Mouse (Mus musculus) bone marrow macrophage, adult 2 months (primary cell): ENCODE results near the gene Tjp2. TPM values are rescaled to one million over a fixed set of nuclear protein-coding genes. Genes with fewer than 3 reads are reported as not detected.
"Not testable (repeated sequence)": the region's sequence is repeated elsewhere in the genome, so short reads cannot be mapped to it uniquely, and the experiment has no call there.

Experiments
- H3K27ac ChIP-seq: 2 replicates; pipeline ENCODE4 v1.5.1; 2012; ENCODE audit warnings: low read depth, low read length; ENCODE audit not compliant: insufficient read depth
- H3K4me1 ChIP-seq: 2 replicates; pipeline ENCODE4 v1.6.1; 2012; ENCODE audit warnings: low read length; ENCODE audit not compliant: control insufficient read depth, insufficient read depth
- H3K4me3 ChIP-seq: 2 replicates; pipeline ENCODE4 v1.5.1; 2012; ENCODE audit warnings: mild to moderate bottlenecking, low read length, moderate library complexity; ENCODE audit not compliant: insufficient read depth
- CTCF ChIP-seq: IDR thresholded peaks from 2 replicates; pipeline ENCODE4 v1.5.1; 2012; ENCODE audit warnings: low read depth, mild to moderate bottlenecking, low read length, moderate library complexity
- POLR2A ChIP-seq: IDR thresholded peaks from 2 replicates; pipeline ENCODE4 v1.6.1; 2012; ENCODE audit warnings: mild to moderate bottlenecking, low read depth, low read length, borderline replicate concordance
- polyA plus RNA-seq: library from polyadenylated mRNA; stranded (reverse); fragments of >200 nt; gene quantifications from 2 replicates; pipeline ENCODE4 v1.2.4, GENCODE M21; 2012; ENCODE audit not compliant: missing spikeins, insufficient read depth, insufficient read length

Tjp2 gene
- polyA plus RNA-seq, 1 experiment, result 6.5 TPM

DNA sequence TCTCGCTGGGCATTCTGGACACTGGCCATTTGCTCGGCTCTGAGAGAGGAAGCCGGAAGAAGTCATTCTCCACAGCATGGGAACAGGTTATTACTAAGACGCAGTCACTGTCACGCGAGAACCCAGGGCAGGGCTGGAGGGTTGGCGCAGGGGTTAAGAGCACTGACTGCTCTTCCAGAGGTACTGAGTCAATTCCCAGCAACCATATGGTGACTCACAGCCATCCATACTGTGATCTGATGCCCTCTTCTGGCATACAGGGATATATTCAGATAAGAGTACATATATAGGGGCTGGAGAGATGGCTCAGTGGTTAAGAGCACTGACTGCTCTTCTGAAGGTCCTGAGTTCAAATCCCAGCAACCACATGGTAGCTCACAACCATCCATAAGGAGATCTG is 113.2 kb downstream of the Tjp2 start:
- H3K27ac ChIP-seq, result no peak overlapping the region
- TF ChIP-seq CTCF (no peak), POLR2A (no peak)
- peaks cover 30% of the 10 kb centered on the region for H3K4me1 ChIP-seq
- no peak overlapping the region for H3K4me3 ChIP-seq

DNA sequence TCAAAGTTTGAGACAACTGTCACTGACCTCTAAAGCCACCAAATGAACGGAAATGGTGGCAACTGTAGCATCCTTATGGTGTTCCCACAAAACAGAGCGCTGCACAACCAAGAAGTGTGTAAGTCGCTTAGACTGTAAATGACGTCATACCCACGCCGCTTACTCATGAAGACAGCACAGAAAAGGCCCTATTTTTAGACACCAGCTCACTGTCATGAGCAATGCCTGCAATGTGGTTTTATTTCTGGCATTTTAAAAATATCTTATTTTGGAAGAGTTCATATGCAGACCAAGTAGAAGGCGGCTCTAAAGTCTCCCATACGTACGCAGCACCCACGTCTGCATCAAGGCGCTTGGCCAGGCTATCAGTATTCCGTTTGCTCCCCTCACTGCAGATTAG is 117.1 kb downstream of the Tjp2 start:
- no peak for TF ChIP-seq POLR2A
- TF ChIP-seq CTCF, result no peak
- peaks cover 26% of the 10 kb centered on the region for H3K4me1 ChIP-seq

DNA sequence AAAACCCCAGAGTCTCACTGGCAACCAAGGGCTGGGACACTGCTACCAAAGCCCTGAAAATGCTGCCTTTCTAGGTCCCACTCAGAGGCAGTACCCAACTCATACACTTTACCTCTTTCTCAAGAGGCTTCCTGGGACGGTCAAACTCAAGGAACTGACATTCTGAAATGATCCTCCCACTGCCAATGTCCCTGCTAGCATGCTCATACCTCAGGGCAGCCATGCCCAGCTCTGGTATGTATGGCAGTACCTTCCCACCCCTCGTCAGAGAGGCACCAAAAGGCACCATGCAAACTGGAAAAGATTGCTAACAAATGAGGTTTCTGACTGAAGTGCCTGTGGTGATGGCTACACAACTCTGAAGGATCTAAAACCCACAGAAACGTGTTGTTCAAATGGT is 121.0 kb downstream of the Tjp2 start:
- peaks cover 17% of the 10 kb centered on the region for H3K4me1 ChIP-seq
- no peak for TF ChIP-seq CTCF
- TF ChIP-seq POLR2A, result no peak

More for the DNA sequence above, 117.1 kb downstream of the Tjp2 start:
- Histone ChIP-seq H3K27ac (peak overlapping the region; percentile 61), H3K4me3 (no peak overlapping the region)

DNA sequence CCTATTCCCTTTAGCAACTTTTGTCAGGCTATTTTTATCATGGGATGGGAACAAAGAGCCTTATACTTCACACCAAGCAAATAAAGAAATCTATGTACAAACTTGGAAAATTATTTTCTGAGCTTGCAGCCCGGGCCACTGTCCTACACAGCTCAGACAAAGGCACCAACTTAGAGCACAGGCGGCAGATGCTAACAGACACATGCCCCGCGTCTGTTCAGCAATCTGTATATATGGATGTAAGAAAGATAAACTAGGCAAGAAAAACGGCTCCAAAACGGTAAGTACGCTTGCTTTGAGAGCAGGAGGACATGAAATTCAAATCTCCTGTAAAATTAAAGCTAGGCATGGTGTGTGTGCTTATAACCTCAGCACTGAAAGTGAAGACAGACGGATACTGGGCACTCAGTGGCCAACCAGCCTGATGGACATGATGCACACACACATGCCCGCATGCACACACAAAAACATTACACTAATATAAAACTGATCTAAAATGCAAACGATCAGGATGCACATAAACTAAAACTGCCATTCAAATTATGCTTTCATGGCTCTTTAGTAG is 122.2 kb downstream of the Tjp2 start:
- TF ChIP-seq POLR2A (no peak), CTCF (no peak)
- no peak overlapping the region for H3K27ac ChIP-seq
- no peak overlapping the region for H3K4me3 ChIP-seq
- peaks cover 6% of the 10 kb centered on the region for H3K4me1 ChIP-seq

More for the DNA sequence above, 121.0 kb downstream of the Tjp2 start:
- H3K27ac ChIP-seq, result no peak overlapping the region
- no peak overlapping the region for H3K4me3 ChIP-seq

DNA sequence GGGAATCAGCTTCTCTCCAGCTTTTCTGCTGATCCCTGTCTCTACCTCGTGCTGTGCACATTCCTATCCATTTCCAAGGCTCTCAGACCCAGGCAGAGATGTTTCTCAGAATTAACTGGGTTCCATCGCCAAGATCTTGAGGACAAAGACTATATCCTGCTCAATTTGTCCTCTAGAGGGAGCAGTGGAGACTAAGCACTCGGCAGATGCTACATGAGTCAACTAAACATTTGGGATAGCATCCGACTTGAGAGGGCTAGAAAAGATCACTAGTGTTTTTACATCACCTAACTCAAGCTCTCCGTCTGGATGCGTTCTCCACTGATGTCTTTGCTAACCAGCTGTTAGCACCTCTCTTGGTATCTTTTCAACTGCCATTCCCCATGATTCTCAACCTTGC is 123.6 kb downstream of the Tjp2 start:
- TF ChIP-seq POLR2A (no peak), CTCF (no peak)
- Histone ChIP-seq H3K27ac (no peak overlapping the region), H3K4me1 (no peaks in the 10 kb centered on the region), H3K4me3 (no peak overlapping the region)

DNA sequence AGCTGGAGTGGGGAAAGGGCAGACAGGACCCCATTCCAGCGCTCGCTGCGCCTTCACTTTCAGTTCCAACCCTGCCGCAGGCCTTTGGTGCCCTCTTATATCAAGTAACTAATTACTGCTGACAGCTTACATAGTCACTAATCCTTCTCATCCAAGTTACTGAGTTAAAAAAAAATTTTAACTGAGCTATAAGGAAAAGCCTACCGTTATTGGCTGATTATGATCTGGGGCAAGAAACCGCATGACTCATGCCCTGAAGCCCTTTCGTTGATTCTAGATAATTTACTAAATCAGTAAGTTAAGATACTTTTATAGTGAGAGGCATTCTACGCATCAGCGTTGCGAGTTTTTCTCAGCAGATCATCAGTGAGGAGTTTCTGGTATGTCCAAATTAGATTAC is 126.1 kb downstream of the Tjp2 start:
- H3K27ac ChIP-seq, result no peak overlapping the region
- 0 out of 2 replicates have a peak, but pooled peaks cover 1% of the 10 kb centered on the region for H3K4me1 ChIP-seq
- no peak overlapping the region for H3K4me3 ChIP-seq
- no peak for TF ChIP-seq POLR2A
- TF ChIP-seq CTCF, result no peak

DNA sequence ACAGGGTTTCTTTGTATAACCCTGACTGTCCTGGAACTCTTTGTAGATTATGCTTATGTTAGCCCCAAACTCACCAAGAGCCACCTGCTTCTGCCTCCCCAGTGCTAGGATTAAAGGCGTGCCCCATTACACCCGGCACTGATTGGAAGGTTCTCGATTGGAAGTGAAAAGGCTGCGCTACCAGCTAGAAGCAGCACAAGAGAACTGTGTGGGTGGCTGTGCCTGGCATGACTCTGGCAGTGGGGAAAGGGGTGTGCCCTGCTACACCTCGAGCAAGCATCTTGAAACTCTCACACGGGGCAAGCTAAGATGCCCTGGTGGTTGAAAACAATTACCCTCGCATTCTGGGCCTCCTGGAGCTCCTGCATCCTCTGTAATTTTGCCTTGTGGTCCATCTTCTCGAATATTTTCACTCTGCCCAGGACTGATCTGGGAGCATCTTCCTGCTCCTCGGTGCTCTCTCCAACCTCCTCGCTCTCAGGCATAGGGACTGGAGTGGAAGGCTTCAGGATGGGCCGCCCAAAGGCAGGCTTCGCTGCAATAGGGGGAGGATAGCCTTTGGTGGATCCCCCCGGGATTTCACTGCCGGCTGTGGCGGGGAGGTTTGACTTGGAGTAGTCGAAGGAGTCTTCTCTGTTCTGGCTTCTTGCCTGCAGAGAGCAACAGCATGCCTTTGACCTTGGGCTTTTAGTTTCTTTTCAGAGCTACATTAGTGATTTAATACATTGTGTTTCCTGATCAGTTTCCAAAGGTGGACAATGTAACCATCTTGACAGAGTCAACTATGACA is 127.0 kb downstream of the Tjp2 start:
- Histone ChIP-seq H3K4me3 (no peak overlapping the region), H3K4me1 (0 out of 2 replicates have a peak, but pooled peaks cover 2% of the 10 kb centered on the region), H3K27ac (no peak overlapping the region)
- TF ChIP-seq CTCF, result no peak
- TF ChIP-seq POLR2A, result no peak

DNA sequence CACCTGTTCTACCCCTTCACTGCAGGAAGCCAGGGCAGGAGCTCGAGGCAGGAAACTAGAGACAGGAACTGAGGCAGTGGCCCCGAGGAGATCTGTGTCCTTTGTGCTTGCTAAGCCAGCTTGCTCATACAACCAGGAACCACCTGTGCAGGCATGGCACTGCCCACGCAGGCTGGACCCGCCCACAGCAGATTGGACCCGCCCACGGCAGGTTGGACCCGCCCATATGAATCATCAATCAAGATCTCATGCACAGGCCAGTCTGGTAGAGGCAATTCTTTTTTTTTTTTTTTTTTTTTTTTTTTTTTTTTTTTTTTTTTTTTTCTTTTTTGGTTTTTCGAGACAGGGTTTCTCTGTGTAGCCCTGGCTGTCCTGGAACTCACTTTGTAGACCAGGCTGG is 132.8 kb downstream of the Tjp2 start:
- not testable (repeated sequence) for H3K4me3 ChIP-seq, H3K27ac ChIP-seq, H3K4me1 ChIP-seq

DNA sequence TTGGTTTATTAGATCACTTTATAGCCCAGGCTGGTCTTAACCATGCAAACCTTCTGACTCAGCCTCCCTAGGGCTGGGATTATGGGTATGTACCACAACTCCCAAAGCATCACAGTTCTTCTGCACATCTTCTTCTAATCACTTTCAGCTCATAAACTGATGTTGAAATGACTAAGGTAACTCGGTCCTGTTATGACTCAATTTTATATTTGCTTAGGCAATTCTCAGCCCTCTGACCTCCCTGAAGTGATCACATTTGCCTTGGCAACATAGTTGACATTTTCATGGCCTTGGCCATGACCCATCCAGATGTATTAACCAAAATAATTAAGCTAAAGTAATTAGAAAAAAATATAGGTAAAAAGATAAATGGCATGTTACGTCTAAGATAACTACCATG is 134.5 kb downstream of the Tjp2 start:
- Histone ChIP-seq H3K4me1 (peaks cover 6% of the 10 kb centered on the region), H3K4me3 (no peak overlapping the region), H3K27ac (no peak overlapping the region)
- no peak for TF ChIP-seq POLR2A
- TF ChIP-seq CTCF, result no peak

DNA sequence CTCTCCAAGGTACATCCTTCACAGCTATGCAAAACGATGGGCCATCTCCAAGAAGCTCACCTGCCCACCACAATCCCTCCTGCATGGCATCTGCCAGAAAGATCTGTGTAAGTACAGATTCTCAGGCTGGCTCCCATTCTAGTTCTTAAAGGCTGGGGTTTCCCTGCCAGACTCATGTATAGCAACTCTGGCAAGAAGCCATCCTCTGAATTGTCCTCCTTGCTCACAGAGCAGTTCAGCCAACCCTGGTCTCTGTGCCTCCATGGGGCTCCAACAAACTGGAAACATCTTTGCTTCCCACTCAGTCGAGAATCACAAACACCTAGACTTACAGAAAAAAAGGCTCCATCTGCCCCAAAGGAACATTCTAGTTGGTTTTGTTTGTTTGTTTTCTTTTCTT is 139.5 kb downstream of the Tjp2 start:
- TF ChIP-seq POLR2A (no peak), CTCF (no peak)
- no peak overlapping the region for H3K27ac ChIP-seq
- peaks cover 5% of the 10 kb centered on the region for H3K4me1 ChIP-seq
- H3K4me3 ChIP-seq, result no peak overlapping the region
